Mouse (Mus musculus): ENCODE measurements around the gene Prss48. TPM values are rescaled to one million over a fixed set of nuclear protein-coding genes. Genes with fewer than 3 reads are reported as not detected.

Gene Prss48
- polyA plus RNA-seq (2012; rRNA removed) = not detected in 2 replicates

DNA sequence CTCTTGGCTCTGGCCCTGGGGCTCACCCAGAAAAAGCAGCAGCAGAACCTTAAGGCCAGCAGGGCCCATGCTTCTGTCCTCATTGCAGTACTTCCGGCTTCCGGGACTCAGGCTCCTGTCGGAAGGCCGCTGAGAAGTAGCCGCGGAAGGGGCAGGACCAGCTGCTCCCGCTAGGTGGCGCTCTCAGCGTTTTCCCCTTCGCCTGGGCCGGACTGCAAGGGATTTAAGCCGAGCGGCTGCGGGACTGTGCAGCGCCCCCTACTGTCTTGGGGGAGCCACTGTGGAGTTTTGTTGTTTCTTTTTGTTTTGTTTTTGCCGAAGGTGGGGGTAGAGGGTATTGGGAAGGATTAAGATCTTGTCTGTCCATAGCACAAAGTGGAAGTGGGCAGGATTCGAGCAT, at the start of gene Prss48:
TSS of gene Prss48 (minus strand) at position 69 of the 400 bp plus-strand sequence.

DNA sequence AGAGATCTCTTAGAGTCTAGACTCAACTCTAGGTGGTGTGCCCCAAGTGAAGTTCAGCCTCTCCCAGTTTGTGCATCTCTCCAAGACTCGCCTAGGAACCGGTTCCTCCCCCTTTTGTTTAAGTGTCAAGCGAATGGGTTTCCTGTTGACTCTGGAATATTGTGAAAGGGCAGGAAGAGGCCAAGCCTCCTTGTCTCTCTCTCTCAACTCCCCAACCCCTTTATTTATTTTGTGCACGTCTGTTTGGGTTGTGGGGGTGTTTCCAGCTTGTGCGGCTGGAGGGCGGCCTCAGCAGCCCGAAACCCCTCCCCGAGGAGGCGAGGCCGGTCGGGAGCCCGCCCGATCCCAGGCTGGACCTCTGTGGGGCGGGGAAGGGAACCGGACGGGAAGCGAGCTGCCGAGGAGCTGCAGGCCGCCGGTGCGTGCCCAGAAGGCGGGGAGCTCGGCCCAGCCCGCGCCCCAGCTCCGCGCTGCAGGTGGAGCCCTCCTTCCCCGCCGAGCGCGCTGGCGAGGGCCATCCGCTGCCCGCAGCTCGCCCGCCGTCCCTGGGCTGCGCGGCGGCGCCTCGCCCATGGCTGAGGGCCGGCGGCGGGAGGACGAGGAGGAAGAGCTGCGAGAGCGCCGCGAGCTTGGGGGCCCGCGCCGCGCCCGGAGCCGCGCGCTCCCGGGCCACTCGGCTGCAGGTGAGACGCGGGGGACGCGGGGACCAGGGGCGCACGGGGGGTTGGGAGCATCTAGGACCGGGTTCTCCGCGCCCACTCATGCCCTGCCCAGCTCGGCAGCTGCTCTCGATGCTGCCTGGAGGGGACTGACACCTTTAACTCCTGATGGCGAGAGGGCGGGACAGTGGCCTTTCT, 31.3 kb downstream of the Prss48 start, which contains the start of gene Sh3d19:
TSS of gene Sh3d19 (plus strand) at position 368 of the 857 bp plus-strand sequence.

Other genes with a start within 250 kb of the Prss48 start
- gene Fam160a1, start 185.2 kb downstream of the Prss48 start, polyA plus RNA-seq (2012; rRNA removed) = 8.9 and 9.3 TPM in 2 replicates
- gene Glt28d2, start 115.0 kb downstream of the Prss48 start, polyA plus RNA-seq (2012; rRNA removed) = 0.98 and 1.1 TPM in 2 replicates
- gene Gm37240, start 115.0 kb downstream of the Prss48 start, polyA plus RNA-seq (2012; rRNA removed) = 19.3 and 34.8 TPM in 2 replicates
- gene Sh3d19, start 31.4 kb downstream of the Prss48 start, polyA plus RNA-seq (2012; rRNA removed) = 34.4 and 35.2 TPM in 2 replicates
- gene Rps3a1, start 140.2 kb upstream of the Prss48 start, polyA plus RNA-seq (2012; rRNA removed) = 5.2 and 14.2 TPM in 2 replicates
- 7.9 and 8.0 TPM in 2 replicates for gene Lrba, start 222.2 kb upstream of the Prss48 start, polyA plus RNA-seq (2012; rRNA removed)

All from stomach, adult 2 months (tissue).